Mouse (Mus musculus): ENCODE results near the gene Tspan9. TPM values are rescaled to one million over a fixed set of nuclear protein-coding genes. Genes with fewer than 3 reads are reported as not detected.
A peak's percentile ranks its signal among the peaks of the same experiment; 100 is the strongest.

The Tspan9 gene
- total and polyA plus RNA-seq, 2 experiments = 23.2 to 40.0 TPM

GRCm38 (mm10) chr6:128070072-128070872 is 73.1 kb downstream of the Tspan9 start:
- no peak overlapping the region for H3K27ac ChIP-seq (replicated peaks; ENCODE audit: insufficient read depth, low read depth, low read length)
- WGBS = 96% methylated on average over 19 of the region's 19 CpGs
- H3K27me3 ChIP-seq (ENCODE audit: control insufficient read depth, insufficient read depth, low read length) = no peaks in the 10 kb centered on the region
- H3K4me3 ChIP-seq (ENCODE audit: insufficient read depth, low read depth, low read length) = no peak overlapping the region
- H3K79me2 ChIP-seq (ENCODE audit: control insufficient read depth, insufficient read depth, low read length) = peaks cover 4% of the 10 kb centered on the region; the same call in 1 of the 2 replicates
- no peak overlapping the region for H3K9ac ChIP-seq (ENCODE audit: low read depth, low read length)
- H3K4me1 ChIP-seq (ENCODE audit: control insufficient read depth, insufficient read depth, low read length) = no peaks in the 10 kb centered on the region
- 0 out of 2 replicates have a peak, but pooled peaks cover 1% of the 10 kb centered on the region for H3K36me3 ChIP-seq (ENCODE audit: control insufficient read depth, insufficient read depth, low read length)
- no peak for DNase-seq (ENCODE audit: extremely low read depth, low read depth, low spot score)
- TF ChIP-seq POLR2A (IDR thresholded peaks at IDR 0.05; ENCODE audit: extremely low read depth, insufficient read depth, low read length) (no peak), CTCF (IDR thresholded peaks at IDR 0.05; ENCODE audit: low read depth, low read length) (no peak)

GRCm38 (mm10) chr6:128068144-128068543 is 75.2 kb downstream of the Tspan9 start:
- Histone ChIP-seq H3K4me3 (ENCODE audit: insufficient read depth, low read depth, low read length) (no peak overlapping the region), H3K27me3 (ENCODE audit: control insufficient read depth, insufficient read depth, low read length) (no peaks in the 10 kb centered on the region), H3K9ac (ENCODE audit: low read depth, low read length) (no peak overlapping the region), H3K27ac (replicated peaks; ENCODE audit: insufficient read depth, low read depth, low read length) (no peak overlapping the region), H3K4me1 (ENCODE audit: control insufficient read depth, insufficient read depth, low read length) (no peaks in the 10 kb centered on the region), H3K79me2 (ENCODE audit: control insufficient read depth, insufficient read depth, low read length) (peaks cover 6% of the 10 kb centered on the region; the same call in 1 of the 2 replicates), H3K36me3 (ENCODE audit: control insufficient read depth, insufficient read depth, low read length) (0 out of 2 replicates have a peak, but pooled peaks cover 1% of the 10 kb centered on the region)
- no peak for TF ChIP-seq POLR2A (IDR thresholded peaks at IDR 0.05; ENCODE audit: extremely low read depth, insufficient read depth, low read length)
- TF ChIP-seq CTCF (IDR thresholded peaks at IDR 0.05; ENCODE audit: low read depth, low read length) = no peak
- DNase-seq (ENCODE audit: extremely low read depth, low read depth, low spot score) = no peak
- WGBS = 88% methylated on average over 8 of the region's 8 CpGs

GRCm38 (mm10) chr6:128065982-128066381 is 77.4 kb downstream of the Tspan9 start:
- WGBS = 52% methylated on average over 7 of the region's 7 CpGs
- no peaks in the 10 kb centered on the region for H3K27me3 ChIP-seq (ENCODE audit: control insufficient read depth, insufficient read depth, low read length)
- no peak overlapping the region for H3K4me3 ChIP-seq (ENCODE audit: insufficient read depth, low read depth, low read length)
- H3K27ac ChIP-seq (replicated peaks; ENCODE audit: insufficient read depth, low read depth, low read length) = no peak overlapping the region
- peaks cover 11% of the 10 kb centered on the region; the same call in 1 of the 2 replicates for H3K79me2 ChIP-seq (ENCODE audit: control insufficient read depth, insufficient read depth, low read length)
- DNase-seq (ENCODE audit: extremely low read depth, low read depth, low spot score) = no peak
- H3K9ac ChIP-seq (ENCODE audit: low read depth, low read length) = no peak overlapping the region
- no peaks in the 10 kb centered on the region for H3K4me1 ChIP-seq (ENCODE audit: control insufficient read depth, insufficient read depth, low read length)
- H3K36me3 ChIP-seq (ENCODE audit: control insufficient read depth, insufficient read depth, low read length) = no peaks in the 10 kb centered on the region
- no peak for TF ChIP-seq POLR2A (IDR thresholded peaks at IDR 0.05; ENCODE audit: extremely low read depth, insufficient read depth, low read length)
- no peak for TF ChIP-seq CTCF (IDR thresholded peaks at IDR 0.05; ENCODE audit: low read depth, low read length)

- Histone ChIP-seq H3K9ac (ENCODE audit: low read depth, low read length) (no peak overlapping the region), H3K27me3 (ENCODE audit: control insufficient read depth, insufficient read depth, low read length) (no peaks in the 10 kb centered on the region), H3K79me2 (ENCODE audit: control insufficient read depth, insufficient read depth, low read length) (peaks cover 14% of the 10 kb centered on the region; the same call in 1 of the 2 replicates), H3K27ac (replicated peaks; ENCODE audit: insufficient read depth, low read depth, low read length) (no peak overlapping the region), H3K36me3 (ENCODE audit: control insufficient read depth, insufficient read depth, low read length) (no peaks in the 10 kb centered on the region), H3K4me1 (ENCODE audit: control insufficient read depth, insufficient read depth, low read length) (no peaks in the 10 kb centered on the region), H3K4me3 (ENCODE audit: insufficient read depth, low read depth, low read length) (no peak overlapping the region)
- 79% methylated on average over 1 of the region's 1 CpGs for WGBS
- DNase-seq (ENCODE audit: extremely low read depth, low read depth, low spot score) = peak; percentile 27
- TF ChIP-seq POLR2A (IDR thresholded peaks at IDR 0.05; ENCODE audit: extremely low read depth, insufficient read depth, low read length) (no peak), CTCF (IDR thresholded peaks at IDR 0.05; ENCODE audit: low read depth, low read length) (peak; percentile 78)
These were observed 79.9 kb downstream of the Tspan9 start for GRCm38 (mm10) chr6:128063501-128063900.

GRCm38 (mm10) chr6:128062784-128063183 is 80.6 kb downstream of the Tspan9 start:
- Histone ChIP-seq H3K4me1 (ENCODE audit: control insufficient read depth, insufficient read depth, low read length) (no peaks in the 10 kb centered on the region), H3K79me2 (ENCODE audit: control insufficient read depth, insufficient read depth, low read length) (peaks cover 20% of the 10 kb centered on the region), H3K9ac (ENCODE audit: low read depth, low read length) (no peak overlapping the region), H3K27ac (replicated peaks; ENCODE audit: insufficient read depth, low read depth, low read length) (no peak overlapping the region), H3K27me3 (ENCODE audit: control insufficient read depth, insufficient read depth, low read length) (no peaks in the 10 kb centered on the region), H3K4me3 (ENCODE audit: insufficient read depth, low read depth, low read length) (no peak overlapping the region), H3K36me3 (ENCODE audit: control insufficient read depth, insufficient read depth, low read length) (no peaks in the 10 kb centered on the region)
- DNase-seq (ENCODE audit: extremely low read depth, low read depth, low spot score) = no peak
- TF ChIP-seq POLR2A (IDR thresholded peaks at IDR 0.05; ENCODE audit: extremely low read depth, insufficient read depth, low read length) (no peak), CTCF (IDR thresholded peaks at IDR 0.05; ENCODE audit: low read depth, low read length) (no peak)
- WGBS = 93% methylated on average over 6 of the region's 6 CpGs

GRCm38 (mm10) chr6:128062216-128062615 is 81.2 kb downstream of the Tspan9 start:
- peaks cover 22% of the 10 kb centered on the region for H3K79me2 ChIP-seq (ENCODE audit: control insufficient read depth, insufficient read depth, low read length)
- H3K4me3 ChIP-seq (ENCODE audit: insufficient read depth, low read depth, low read length) = no peak overlapping the region
- no peak overlapping the region for H3K9ac ChIP-seq (ENCODE audit: low read depth, low read length)
- H3K36me3 ChIP-seq (ENCODE audit: control insufficient read depth, insufficient read depth, low read length) = no peaks in the 10 kb centered on the region
- H3K27me3 ChIP-seq (ENCODE audit: control insufficient read depth, insufficient read depth, low read length) = no peaks in the 10 kb centered on the region
- WGBS = 89% methylated on average over 13 of the region's 13 CpGs
- no peaks in the 10 kb centered on the region for H3K4me1 ChIP-seq (ENCODE audit: control insufficient read depth, insufficient read depth, low read length)
- no peak overlapping the region for H3K27ac ChIP-seq (replicated peaks; ENCODE audit: insufficient read depth, low read depth, low read length)
- DNase-seq (ENCODE audit: extremely low read depth, low read depth, low spot score) = no peak
- TF ChIP-seq CTCF (IDR thresholded peaks at IDR 0.05; ENCODE audit: low read depth, low read length) (no peak), POLR2A (IDR thresholded peaks at IDR 0.05; ENCODE audit: extremely low read depth, insufficient read depth, low read length) (no peak)
